Mouse (Mus musculus): Measurements from ENCODE around the gene Scgb1a1. TPM values are rescaled to one million over a fixed set of nuclear protein-coding genes. Genes with fewer than 3 reads are reported as not detected.
"Not testable (repeated sequence)": the region's sequence is repeated elsewhere in the genome, so short reads cannot be mapped to it uniquely, and the experiment has no call there.

Scgb1a1 gene
- total RNA-seq, 2 experiments from 2014 or later = 1.7 to 5.3 TPM

DNA sequence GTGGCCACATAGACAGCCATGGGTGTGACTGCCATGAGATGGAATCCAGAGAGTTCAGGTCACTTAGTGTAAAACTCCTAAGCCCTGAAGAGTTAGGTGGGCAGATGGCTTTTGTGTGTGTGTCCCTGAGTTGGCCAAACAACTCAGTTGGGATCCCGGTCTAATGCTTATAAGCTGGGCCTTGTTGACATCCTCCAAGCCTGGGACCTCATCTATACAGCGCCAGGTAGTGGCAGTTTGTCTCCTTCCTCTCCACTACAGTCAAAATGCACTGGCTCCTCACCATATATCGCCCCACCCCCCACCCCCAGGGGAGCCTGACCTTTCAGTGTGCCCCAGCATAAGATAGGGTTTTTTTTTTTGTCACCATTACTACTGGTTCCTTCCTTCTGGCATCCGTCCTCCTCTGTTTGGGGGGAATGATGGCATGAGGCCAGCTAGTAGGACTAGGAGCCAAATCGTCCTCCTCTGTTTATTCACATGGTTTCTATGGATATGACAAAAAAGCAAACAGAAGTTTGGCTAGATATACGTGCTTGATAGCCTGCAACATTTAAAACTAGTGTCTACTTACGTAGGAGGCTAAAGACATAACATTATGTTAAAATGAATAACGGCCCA is 18.0 kb downstream of the Scgb1a1 start:
- DNase-seq (ENCODE audit: low spot score in 2 of 2) = no peak

DNA sequence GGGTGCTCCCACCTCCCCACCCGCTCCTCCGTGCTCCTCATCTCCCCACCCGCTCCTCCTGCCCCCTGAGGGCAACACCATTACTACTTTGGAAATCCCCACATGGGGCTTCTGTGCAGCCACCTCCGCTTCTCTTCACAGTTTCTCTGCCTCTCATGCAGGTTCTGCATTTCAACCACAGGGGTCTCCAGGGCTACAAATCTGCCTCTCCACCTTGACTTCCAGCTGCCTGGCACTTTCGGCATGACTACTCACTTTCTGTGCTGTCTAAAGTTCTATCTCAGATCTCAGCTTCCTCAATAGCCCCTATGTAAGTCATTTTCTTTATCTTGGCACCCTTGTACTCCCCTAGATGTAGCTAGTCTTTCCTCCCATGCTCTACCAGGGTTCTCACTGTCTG is 20.5 kb downstream of the Scgb1a1 start:
- no peak for DNase-seq (ENCODE audit: low spot score in 2 of 2)

DNA sequence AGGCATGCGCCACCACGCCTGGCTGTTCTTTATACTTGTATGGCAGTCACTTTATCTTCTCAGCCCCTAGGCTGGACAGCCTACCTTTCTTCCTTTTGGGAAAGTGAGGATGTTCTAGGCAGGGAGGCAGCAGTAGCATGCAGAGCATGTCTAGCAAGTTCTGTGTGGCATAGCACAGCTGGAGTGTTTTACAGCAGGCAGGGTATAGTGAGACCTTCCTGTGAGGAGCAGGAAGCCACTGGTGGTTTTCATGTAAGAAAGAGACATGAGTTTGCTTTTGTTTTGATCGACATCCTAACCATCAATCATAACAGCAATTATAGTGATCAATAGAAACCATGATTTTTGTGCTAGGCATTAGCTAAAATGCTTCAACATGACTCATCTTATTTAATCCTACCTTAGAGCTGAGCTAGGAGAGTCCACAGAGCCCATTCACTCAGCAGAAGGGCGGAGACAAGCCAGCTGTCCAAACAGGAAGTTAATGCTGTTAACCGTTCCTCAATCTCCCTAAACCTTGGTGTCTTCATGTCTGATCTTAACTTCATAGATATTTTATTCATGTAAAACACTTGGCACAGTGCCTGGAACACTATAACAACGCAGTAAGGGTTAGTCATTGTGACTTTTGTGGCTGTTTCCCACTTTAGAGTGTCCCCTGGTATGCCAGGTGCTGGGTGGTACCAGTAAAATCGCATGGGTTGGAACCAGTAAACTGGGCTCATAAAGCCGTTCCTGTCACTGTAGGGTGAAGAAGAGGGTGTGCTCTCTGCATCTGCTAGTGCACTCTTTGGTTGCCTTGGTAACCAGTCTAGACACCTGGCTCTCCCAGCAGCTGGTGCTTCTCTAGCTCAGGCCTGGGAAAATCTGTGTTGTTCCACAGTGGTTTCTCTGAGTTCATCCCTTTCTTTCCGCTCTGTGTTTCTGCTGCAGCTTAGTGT is 21.9 kb downstream of the Scgb1a1 start:
- no peak for DNase-seq (ENCODE audit: low spot score in 2 of 2)

DNA sequence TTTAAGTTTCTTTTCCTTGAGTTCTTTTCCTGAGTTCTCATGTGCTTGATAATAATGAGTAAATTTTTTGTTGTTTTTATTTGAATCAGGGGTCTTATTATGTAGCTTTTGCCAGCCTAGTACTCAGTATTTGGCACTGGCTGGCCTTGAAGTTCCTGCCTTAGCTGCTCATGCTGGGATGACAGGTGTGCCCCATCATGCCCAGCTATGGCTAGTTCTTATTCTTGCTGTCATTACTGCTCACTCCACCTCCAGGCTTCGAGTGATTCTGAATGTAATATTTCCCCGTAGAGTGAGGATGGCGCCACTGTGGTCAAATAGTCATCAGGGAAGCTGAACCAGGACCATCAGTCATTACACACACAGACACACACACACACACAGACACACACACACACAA is 23.9 kb downstream of the Scgb1a1 start:
- DNase-seq (ENCODE audit: low spot score in 2 of 2) = no peak

DNA sequence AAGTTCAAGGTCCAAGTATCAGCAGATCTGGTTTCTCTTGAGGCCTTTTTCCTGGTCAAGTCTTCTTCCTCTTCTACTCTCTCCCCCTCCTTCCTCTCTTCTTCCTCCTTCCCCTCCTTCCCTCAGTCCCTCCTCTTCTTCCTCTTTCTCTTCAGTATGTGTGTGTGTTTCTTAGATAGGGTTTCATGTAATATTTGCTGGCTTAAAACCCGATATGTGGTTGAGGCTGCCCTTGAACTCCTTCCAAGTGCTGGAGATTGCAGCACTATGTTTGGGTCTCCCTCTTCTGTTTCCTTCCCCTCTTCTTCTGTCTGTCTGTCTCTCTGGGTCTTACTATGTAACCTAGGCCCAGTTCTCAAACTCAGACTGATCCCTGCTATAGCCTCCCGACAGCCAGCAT is 24.9 kb downstream of the Scgb1a1 start:
- no peak for DNase-seq (ENCODE audit: low spot score in 2 of 2)

DNA sequence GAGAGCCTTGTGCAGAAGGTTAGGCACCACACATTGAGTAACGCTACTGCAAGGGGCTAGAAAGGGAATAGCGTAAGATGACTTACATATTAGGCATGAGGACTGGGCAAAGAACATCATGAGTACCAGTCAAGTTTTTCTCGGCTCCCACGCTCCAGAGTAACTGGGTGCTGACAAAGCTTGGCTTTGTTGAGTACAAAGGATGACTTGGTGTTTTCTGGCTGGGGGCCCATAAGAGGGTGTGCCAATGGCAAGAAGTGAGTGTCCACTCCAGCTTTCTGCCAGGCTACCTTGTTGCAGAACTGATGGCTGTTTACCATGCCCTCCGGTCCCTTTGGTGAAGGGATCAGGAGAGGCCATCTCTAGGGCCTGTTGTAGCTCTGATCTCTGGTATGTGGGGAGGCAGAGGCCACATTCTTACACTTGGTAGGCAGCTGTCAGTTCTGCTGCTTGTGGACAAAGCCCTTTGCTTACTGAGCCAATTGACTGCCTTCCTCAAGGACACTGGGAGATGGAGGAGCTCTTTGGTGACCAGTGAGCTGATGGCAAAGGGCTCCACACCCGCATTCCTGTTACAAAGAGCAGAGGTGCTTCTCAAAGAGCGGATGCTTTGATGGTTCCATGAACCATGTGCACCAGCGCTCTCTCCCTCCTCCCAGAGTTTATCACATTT is 26.4 kb downstream of the Scgb1a1 start:
- no peak for DNase-seq (ENCODE audit: low spot score in 2 of 2)

DNA sequence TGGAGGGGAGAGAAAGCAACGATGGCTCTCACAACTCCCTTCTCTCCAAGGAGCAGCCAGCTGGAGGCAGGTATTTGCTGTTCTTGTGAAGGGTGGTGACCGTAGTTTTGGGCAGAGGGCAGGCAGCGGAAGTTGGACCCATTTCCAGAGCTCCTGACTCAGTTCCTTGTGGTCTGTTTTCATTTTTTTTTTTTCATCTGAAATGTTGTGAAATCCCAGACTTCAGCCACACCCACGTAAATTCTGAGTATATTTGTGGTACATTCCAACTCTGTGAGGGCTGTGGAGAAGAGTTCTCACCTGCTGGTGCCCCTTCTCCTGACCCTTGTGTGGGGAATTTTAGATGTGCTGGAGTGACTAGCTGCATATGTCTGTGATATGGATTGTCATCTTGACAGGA is 27.7 kb downstream of the Scgb1a1 start:
- DNase-seq (ENCODE audit: low spot score in 2 of 2) = no peak

DNA sequence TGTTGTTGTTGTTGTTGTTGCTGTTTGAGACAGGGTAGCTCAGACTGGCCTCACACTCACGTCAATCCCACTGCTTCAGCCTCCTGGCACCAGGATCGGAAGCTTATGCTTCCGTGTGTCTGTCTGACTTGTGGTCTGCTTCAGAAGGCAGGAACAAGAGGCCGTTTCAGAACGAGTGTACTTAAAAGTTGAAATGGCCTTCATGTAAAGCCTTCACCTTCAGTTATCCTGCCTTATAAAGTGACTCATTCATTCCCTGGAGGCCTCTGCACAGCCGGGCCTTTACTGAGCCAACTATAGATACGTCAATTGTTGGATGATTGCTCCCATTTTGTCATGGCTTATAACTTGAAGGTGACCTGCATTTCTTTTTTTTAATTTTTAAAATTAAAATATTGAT is 28.4 kb downstream of the Scgb1a1 start:
- no peak for DNase-seq (ENCODE audit: low spot score in 2 of 2)

DNA sequence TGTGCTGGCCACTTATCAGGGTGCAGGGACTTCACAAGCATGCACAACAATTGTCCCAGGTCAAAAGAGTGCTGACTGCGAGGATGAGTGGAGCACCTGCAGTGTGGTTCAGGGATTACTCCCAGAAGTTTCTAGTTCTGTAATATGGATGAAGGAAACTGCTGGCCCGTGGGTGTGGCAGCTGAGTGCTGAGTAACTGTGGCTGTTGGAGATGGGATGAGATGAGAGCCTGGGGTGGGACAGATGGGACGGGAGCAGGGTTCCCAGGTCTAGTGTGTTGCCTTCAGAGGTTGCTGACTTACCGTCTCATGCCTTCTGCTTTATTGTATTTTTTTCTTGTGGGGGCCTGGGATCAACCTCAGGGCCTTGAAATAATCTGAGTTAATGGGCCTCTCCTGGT is 28.8 kb downstream of the Scgb1a1 start:
- no peak for DNase-seq (ENCODE audit: low spot score in 2 of 2)

DNA sequence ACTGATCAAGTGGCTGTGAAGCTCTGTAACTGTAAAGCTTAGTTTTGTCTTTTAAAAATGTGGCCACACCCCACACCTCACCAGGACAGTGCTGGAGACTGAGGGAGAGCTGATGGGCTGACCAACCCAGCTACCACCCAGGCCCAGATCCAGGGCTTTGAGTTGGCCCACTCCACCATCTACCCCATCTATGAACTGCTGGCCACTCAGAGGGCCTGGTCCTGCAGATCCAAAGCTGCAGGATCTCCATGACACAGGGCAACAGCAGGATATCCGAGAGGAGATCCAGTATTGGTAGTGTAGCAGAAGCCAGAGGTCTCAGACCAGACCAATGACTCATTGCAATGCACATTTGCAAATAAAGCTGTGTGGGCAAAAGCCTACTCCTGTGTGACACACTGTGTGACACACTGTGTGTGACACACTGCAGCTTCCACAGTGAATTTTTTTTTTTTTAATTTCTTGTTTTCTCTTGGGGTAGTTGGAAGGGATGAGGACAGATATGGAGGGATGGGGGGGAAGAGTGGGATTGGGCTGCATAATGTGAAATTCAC is 29.4 kb downstream of the Scgb1a1 start:
- no peak for DNase-seq (ENCODE audit: low spot score in 2 of 2)

DNA sequence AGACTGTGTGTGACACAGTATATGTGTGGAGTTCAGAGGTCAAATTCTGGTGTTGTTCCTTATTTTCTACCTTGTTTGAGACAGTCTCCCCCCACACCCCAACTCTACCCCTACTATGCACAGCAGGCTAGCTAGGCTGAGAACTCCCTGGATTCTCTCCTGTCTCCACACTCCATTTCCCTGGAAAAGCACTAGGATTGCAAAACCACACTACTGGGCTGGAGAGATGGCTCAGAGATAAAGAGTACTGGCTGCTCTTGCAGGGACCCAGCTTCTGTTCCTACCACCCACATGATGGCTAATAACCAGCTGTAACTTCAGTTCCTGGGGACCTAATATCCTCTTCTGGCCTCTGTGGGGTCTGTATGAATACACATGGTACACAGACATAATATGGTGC is 30.1 kb downstream of the Scgb1a1 start:
- no peak for DNase-seq (ENCODE audit: low spot score in 2 of 2)

DNA sequence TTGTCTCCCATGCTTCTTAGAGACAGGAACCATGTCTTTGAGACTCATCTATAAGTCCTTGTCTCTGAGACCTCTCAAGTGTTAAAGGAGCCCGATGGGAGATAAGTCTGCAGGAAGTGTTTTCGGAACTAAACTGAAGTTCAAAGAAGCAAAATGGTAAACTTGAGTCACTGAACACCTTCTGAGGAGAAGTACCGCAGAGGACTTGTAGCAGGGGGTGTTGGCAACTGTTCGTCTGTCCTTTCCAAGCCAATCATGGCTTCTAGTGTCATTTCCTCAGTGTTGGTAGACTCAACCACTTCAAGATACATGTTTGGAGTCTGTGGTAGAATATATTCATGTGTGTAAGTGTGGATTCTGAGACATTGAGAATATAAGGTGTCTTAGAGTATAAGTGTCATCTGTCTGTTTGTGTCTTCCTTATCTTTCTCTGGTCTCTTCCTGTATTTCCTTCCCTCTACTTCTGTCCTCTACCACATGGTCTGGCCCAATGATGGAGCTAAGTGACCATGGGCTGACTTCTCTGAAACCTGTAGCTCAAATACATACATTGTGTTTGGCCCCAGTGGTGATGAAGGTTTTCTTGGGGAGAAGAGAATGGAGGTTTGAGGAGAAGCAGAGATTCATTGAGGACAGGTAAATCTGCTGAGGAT is 31.9 kb downstream of the Scgb1a1 start:
- no peak for DNase-seq (ENCODE audit: low spot score in 2 of 2)

DNA sequence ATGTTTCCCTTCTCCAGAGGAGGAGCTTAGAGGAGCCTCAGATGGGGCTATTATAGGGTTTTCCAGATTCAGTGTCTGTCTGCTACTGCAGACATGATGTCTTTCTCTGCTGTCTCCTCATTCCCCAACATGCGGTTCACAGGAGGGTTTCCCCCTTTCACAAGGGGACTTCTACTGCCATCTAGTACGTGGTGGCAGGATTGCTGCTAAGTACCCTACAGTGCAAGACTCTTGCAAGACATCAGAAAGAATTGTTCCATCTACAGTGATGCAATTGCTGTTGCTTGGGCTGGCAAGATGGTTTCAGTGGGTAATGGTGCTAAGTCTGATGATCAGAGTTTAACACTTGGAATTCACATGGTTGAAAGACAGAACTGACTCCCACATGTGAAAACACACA is 32.6 kb downstream of the Scgb1a1 start:
- no peak for DNase-seq (ENCODE audit: low spot score in 2 of 2)

DNA sequence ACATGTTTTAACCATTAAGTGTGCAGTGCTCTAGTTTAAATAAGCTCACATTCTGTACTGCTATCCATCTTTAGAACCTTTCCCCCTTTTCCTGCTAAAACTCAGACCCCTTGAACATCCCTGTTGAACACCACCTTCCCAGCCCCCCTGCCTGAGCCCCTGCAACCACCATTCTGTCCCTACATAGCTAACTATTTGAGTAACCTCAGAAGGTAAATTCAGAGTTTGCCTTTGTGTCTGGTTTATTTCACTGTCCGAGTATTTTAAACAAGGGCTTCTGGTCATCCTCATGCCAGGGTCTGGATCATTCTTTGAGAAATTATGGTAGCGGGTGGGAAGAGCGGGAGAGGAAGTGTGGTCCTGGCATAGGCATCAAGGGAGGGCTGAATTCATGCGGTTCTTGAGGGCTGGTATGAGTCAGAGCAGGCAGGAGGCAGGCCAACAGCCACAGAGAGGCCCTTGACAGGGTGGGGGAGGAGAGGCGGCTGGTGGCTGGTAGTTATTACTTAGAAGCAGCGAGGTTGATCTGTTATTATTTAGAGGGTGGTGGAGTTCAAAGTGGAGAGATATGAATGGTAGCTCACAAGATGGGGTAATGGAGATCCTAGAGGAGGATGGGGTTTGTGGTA is 34.8 kb downstream of the Scgb1a1 start:
- no peak for DNase-seq (ENCODE audit: low spot score in 2 of 2)

DNA sequence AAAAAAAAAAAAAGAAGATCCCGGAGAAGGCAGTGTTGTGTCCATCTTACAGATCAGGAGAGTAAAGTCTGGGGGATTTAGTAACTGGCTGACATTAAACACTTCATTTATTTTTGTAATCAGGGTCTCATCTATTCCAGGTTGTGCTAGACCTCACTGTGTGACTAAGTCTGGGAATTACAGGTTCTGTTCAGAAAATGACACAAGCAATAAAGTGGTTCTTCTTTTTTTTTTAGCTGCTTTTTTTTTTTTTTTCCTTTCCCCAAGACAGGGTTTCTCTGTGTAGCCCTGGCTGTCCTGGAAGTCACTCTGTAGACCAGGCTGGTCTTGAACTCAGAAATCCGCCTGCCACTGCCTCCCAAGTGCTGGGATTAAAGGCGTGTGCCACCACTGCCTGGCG is 35.8 kb downstream of the Scgb1a1 start:
- DNase-seq (ENCODE audit: low spot score in 2 of 2) = not testable (repeated sequence)

DNA sequence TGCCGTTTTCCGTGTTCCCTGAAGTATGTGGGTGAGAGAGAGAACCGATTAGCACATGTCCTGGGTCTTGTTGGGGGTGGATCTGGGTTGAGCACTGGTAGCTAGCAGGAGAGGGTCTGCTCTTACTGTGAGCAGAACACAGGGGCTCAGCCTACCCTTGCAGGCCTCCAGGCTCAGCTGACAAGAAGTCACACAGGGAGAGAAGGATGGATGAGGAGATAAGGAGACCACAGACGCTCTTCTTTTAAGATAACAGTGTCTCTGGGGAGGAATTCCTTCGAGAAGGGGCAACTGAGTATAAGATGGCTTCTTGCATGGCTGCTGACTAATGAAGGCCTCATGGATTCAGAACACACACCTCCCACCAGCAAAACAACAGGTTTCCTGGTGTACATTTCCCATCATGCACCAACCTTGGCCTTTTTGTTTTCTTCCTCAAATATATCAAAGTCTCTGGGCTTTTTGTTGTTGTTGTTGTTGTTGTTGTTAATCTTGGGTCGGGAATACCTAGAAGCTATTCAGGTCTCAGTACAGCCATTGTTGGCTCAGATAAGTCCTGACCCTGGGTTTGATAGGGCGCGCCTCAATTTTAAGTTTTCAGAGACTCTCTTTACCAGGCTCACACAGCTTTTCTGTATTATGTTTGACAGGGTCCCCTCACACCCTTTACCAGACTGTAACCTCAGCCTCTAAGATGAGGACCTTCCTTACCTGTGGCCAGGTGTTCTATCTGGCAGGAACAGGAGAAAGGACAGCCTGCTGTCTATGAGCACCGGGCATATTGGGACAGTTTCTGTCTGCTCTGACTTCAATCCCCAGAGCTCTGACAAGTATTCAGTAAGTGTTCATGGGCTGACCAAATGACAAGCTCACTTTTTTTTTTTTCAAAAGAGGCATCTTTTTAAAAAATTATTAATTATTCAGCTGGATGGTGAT is 37.2 kb downstream of the Scgb1a1 start:
- no peak for DNase-seq (ENCODE audit: low spot score in 2 of 2)

DNA sequence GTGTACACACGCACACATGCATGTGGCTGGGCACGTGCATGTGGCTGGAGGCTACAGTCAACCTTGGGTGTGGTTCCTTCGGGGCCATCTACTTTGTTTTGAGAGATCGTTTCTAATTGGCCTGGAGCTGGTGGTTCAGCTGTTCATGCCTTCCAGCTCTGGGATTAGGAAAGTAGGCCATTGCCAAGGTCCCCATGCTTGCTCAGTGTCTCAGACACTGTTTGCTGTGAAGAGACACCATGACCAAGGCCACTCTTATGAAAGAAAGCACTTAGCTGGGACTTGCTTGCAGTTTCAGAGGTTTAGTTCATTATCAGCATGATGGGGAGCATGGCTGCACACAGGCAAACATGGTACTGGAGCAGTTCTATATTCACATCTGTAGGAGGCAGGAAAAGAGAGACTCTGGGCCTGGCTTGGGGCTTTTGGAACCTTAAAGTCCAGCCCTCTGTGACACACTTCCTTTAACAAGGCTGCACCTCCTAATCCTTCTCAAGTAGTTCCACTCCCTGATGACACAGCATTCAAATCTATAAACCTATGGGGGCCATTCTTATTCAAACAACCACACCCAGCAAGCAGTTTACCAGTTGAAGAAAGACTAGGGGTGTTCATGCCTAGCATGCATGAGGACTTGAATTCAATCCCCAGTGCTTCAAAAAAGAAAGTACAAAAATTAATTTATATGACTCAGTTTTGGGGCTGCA is 38.6 kb downstream of the Scgb1a1 start:
- no peak for DNase-seq (ENCODE audit: low spot score in 2 of 2)

DNA sequence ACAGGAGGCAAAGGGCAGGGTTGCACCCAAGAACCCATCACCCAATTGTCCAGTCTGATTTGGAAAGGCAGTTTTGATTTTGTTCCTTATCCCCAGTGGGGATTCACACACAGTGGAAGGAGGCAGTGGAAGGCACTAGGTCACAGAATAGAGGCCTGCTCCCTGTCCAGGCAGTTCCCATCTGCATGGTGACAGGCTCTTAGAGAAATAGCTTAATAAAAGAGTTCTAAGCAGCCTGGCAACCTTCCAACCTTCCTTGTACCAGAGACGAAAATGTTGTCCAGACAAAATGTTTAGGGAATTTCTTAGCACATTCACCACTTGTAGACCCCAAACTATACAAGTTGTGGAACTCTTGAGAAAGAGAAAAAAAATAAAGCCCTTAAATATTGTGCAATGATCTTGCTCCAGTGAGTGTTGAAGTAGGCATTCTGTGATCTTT is 39.8 kb downstream of the Scgb1a1 start:
- no peak for DNase-seq (ENCODE audit: low spot score in 2 of 2)

Measured in gastrocnemius, postnatal 4 days (tissue).